Mouse (Mus musculus) forebrain, embryonic 11.5 days (tissue): ENCODE data around the gene Zcchc14. TPM values are rescaled to one million over a fixed set of nuclear protein-coding genes. Genes with fewer than 3 reads are reported as not detected.
A peak's percentile ranks its signal among the peaks of the same experiment; 100 is the strongest.

Experiments used
- ATAC-seq: fragments of 200-750 bp; cut with Nextera tagmentation; replicated peaks from 2 replicates; pipeline ENCODE4 v1.8.0; 2017; ENCODE audit warnings: moderate TSS enrichment; ENCODE audit not compliant: low FRiP score
- DNase-seq: peaks from one replicate; pipeline ENCODE4 v3.0.0-alpha.2; 2017; ENCODE audit warnings: low spot score
- H3K27ac ChIP-seq: fragments of 300-500 bp; sonication (generic); 2 replicates; pipeline ENCODE4 v1.5.1; 2014; ENCODE audit warnings: low read depth, low read length
- H3K27me3 ChIP-seq: fragments of 300-500 bp; sonication (generic); 2 replicates; pipeline ENCODE4 v1.6.1; 2014; ENCODE audit warnings: mild to moderate bottlenecking, low read length, mixed read lengths; ENCODE audit not compliant: control insufficient read depth, insufficient read depth
- H3K36me3 ChIP-seq: fragments of 300-500 bp; sonication (generic); 2 replicates; pipeline ENCODE4 v1.6.1; 2014; ENCODE audit warnings: mild to moderate bottlenecking, low read length, moderate library complexity, mixed read lengths; ENCODE audit not compliant: control insufficient read depth, insufficient read depth
- H3K4me1 ChIP-seq: fragments of 300-500 bp; sonication (generic); replicated peaks from 2 replicates; pipeline ENCODE4 v1.6.1; 2014; ENCODE audit warnings: low read length, mixed read lengths; ENCODE audit not compliant: control insufficient read depth, insufficient read depth
- H3K4me2 ChIP-seq: fragments of 300-500 bp; sonication (generic); 2 replicates; pipeline ENCODE4 v1.6.1; 2014; ENCODE audit warnings: low read depth, mild to moderate bottlenecking, low read length, moderate library complexity, mixed read lengths; ENCODE audit not compliant: severe bottlenecking
- H3K4me3 ChIP-seq: fragments of 300-500 bp; sonication (generic); 2 replicates; pipeline ENCODE4 v1.5.1; 2014; ENCODE audit warnings: low read depth, low read length
- H3K9ac ChIP-seq: fragments of 300-500 bp; sonication (generic); 2 replicates; pipeline ENCODE4 v1.6.1; 2014; ENCODE audit warnings: low read length
- H3K9me3 ChIP-seq: fragments of 300-500 bp; sonication (generic); 2 replicates; pipeline ENCODE4 v1.6.1; 2016; ENCODE audit warnings: low read length, mixed read lengths; ENCODE audit not compliant: control insufficient read depth
- WGBS: fragments of 180-500 bp; shearing (Covaris S2); extraction: QIAGEN DNeasy Blood & Tissue Kit; methylation state at CpG from one replicate; pipeline ENCODE4 v1.1.7; 2014; 5-methylcytosine and 5-hydroxymethylcytosine counted together
- polyA plus RNA-seq: library from polyadenylated mRNA; unstranded; fragments of >200 nt; fragmentation: Nextera tagmentation; extraction: Ambion mirVana; gene quantifications from 2 replicates; pipeline ENCODE4 v1.2.1, GENCODE M21; 2014

The Zcchc14 gene
- polyA plus RNA-seq, 1 experiment from 2014 or later: 27.1 TPM

- WGBS: 20% methylated on average over 4 of the region's 4 CpGs
- H3K9me3 ChIP-seq: no peaks in the 10 kb centered on the region
These were observed 32.7 kb upstream of the Zcchc14 start for GRCm38 (mm10) chr8:121685419-121685818.

GRCm38 (mm10) chr8:121683083-121683832, 30.6 kb upstream of the Zcchc14 start:
- WGBS: 79% methylated on average over 10 of the region's 10 CpGs
- ATAC-seq: no peak
- no peak overlapping the region for H3K4me3 ChIP-seq
- no peaks in the 10 kb centered on the region for H3K27me3 ChIP-seq
- no peak overlapping the region for H3K27ac ChIP-seq
- H3K9ac ChIP-seq: no peak overlapping the region
- H3K4me1 ChIP-seq: peaks cover 6% of the 10 kb centered on the region; the same call in 1 of the 2 replicates
- no peak for DNase-seq
- H3K9me3 ChIP-seq: no peaks in the 10 kb centered on the region
- no peak overlapping the region for H3K4me2 ChIP-seq
- no peaks in the 10 kb centered on the region for H3K36me3 ChIP-seq

More at GRCm38 (mm10) chr8:121685419-121685818, 32.7 kb upstream of the Zcchc14 start:
- Histone ChIP-seq H3K4me1 (peaks cover 6% of the 10 kb centered on the region; the same call in 1 of the 2 replicates), H3K27ac (no peak overlapping the region), H3K4me2 (no peak overlapping the region), H3K4me3 (no peak overlapping the region), H3K36me3 (no peaks in the 10 kb centered on the region), H3K9ac (no peak overlapping the region), H3K27me3 (no peaks in the 10 kb centered on the region)
- ATAC-seq: no peak
- peak; percentile 70 for DNase-seq

- no peak overlapping the region for H3K9ac ChIP-seq
- ATAC-seq (no peak), DNase-seq (no peak)
- H3K9me3 ChIP-seq: no peaks in the 10 kb centered on the region
- WGBS: 67% methylated on average over 10 of the region's 10 CpGs
- no peak overlapping the region for H3K4me2 ChIP-seq
- no peak overlapping the region for H3K4me3 ChIP-seq
- no peak overlapping the region for H3K27ac ChIP-seq
- H3K4me1 ChIP-seq: no peaks in the 10 kb centered on the region
- H3K27me3 ChIP-seq: no peaks in the 10 kb centered on the region
- no peaks in the 10 kb centered on the region for H3K36me3 ChIP-seq
These were observed 28.8 kb upstream of the Zcchc14 start for GRCm38 (mm10) chr8:121681457-121681856.

- no peak overlapping the region for H3K4me3 ChIP-seq
- H3K4me1 ChIP-seq: no peaks in the 10 kb centered on the region
- H3K36me3 ChIP-seq: no peaks in the 10 kb centered on the region
- no peak overlapping the region for H3K27ac ChIP-seq
- H3K9ac ChIP-seq: no peak overlapping the region
- WGBS: 82% methylated on average over 4 of the region's 4 CpGs
- DNase-seq (no peak), ATAC-seq (no peak)
- H3K27me3 ChIP-seq: no peaks in the 10 kb centered on the region
- H3K4me2 ChIP-seq: no peak overlapping the region
- no peaks in the 10 kb centered on the region for H3K9me3 ChIP-seq
These were observed 28.2 kb upstream of the Zcchc14 start for GRCm38 (mm10) chr8:121680896-121681295.

- H3K9me3 ChIP-seq: no peaks in the 10 kb centered on the region
- DNase-seq (no peak), ATAC-seq (no peak)
- no peak overlapping the region for H3K9ac ChIP-seq
- H3K36me3 ChIP-seq: no peaks in the 10 kb centered on the region
- 73% methylated on average over 5 of the region's 5 CpGs for WGBS
- H3K4me2 ChIP-seq: no peak overlapping the region
- no peak overlapping the region for H3K4me3 ChIP-seq
- H3K27ac ChIP-seq: no peak overlapping the region
- H3K27me3 ChIP-seq: no peaks in the 10 kb centered on the region
- no peaks in the 10 kb centered on the region for H3K4me1 ChIP-seq
These were observed 26.0 kb upstream of the Zcchc14 start for GRCm38 (mm10) chr8:121678696-121679095.

GRCm38 (mm10) chr8:121675701-121676100, 23.0 kb upstream of the Zcchc14 start:
- 68% methylated on average over 20 of the region's 20 CpGs for WGBS
- no peak for ATAC-seq
- Histone ChIP-seq H3K4me1 (no peaks in the 10 kb centered on the region), H3K27me3 (no peaks in the 10 kb centered on the region), H3K27ac (no peak overlapping the region), H3K4me3 (no peak overlapping the region), H3K9me3 (no peaks in the 10 kb centered on the region), H3K36me3 (no peaks in the 10 kb centered on the region), H3K9ac (no peak overlapping the region), H3K4me2 (no peak overlapping the region)
- no peak for DNase-seq

GRCm38 (mm10) chr8:121675161-121675560, 22.5 kb upstream of the Zcchc14 start:
- DNase-seq (no peak), ATAC-seq (no peak)
- H3K9ac ChIP-seq: no peak overlapping the region
- H3K4me1 ChIP-seq: no peaks in the 10 kb centered on the region
- H3K27me3 ChIP-seq: no peaks in the 10 kb centered on the region
- H3K9me3 ChIP-seq: no peaks in the 10 kb centered on the region
- WGBS: 86% methylated on average over 3 of the region's 3 CpGs
- H3K4me3 ChIP-seq: no peak overlapping the region
- H3K4me2 ChIP-seq: no peak overlapping the region
- H3K36me3 ChIP-seq: no peaks in the 10 kb centered on the region
- no peak overlapping the region for H3K27ac ChIP-seq

- Histone ChIP-seq H3K9me3 (no peaks in the 10 kb centered on the region), H3K4me3 (no peak overlapping the region), H3K4me2 (no peak overlapping the region), H3K27ac (no peak overlapping the region), H3K9ac (no peak overlapping the region), H3K36me3 (no peaks in the 10 kb centered on the region), H3K4me1 (no peaks in the 10 kb centered on the region), H3K27me3 (no peaks in the 10 kb centered on the region)
- DNase-seq (no peak), ATAC-seq (no peak)
- WGBS: 61% methylated on average over 5 of the region's 5 CpGs
These were observed 21.8 kb upstream of the Zcchc14 start for GRCm38 (mm10) chr8:121674524-121674923.

- Histone ChIP-seq H3K27me3 (peaks cover 2% of the 10 kb centered on the region; the same call in 1 of the 2 replicates), H3K4me2 (no peak overlapping the region), H3K36me3 (no peaks in the 10 kb centered on the region), H3K9me3 (no peaks in the 10 kb centered on the region), H3K4me1 (peaks cover 2% of the 10 kb centered on the region; the same call in 1 of the 2 replicates), H3K4me3 (no peak overlapping the region), H3K9ac (no peak overlapping the region), H3K27ac (no peak overlapping the region)
- no peak for DNase-seq
- WGBS: 80% methylated on average over 5 of the region's 5 CpGs
- 0 out of 2 replicates have a peak, but pooled peaks have one; percentile 39 for ATAC-seq
These were observed 21.2 kb upstream of the Zcchc14 start for GRCm38 (mm10) chr8:121673917-121674316.
